Mouse (Mus musculus) testis, adult 2 months (tissue): ENCODE results near the gene Tmc1. TPM values are rescaled to one million over a fixed set of nuclear protein-coding genes. Genes with fewer than 3 reads are reported as not detected.

Experiments used
- H3K27ac ChIP-seq: fragments of 200-500 bp; 2 replicates; pipeline ENCODE4 v1.5.1; 2012; ENCODE audit warnings: low read depth, low read length; ENCODE audit not compliant: control insufficient read depth, insufficient read depth
- H3K27me3 ChIP-seq: fragments of 200-500 bp; 2 replicates; pipeline ENCODE4 v1.6.1; 2012; ENCODE audit warnings: mild to moderate bottlenecking, low read length, moderate library complexity; ENCODE audit not compliant: control insufficient read depth, insufficient read depth
- H3K36me3 ChIP-seq: fragments of 200-500 bp; 2 replicates; pipeline ENCODE4 v1.6.1; 2012; ENCODE audit warnings: mild to moderate bottlenecking, low read length; ENCODE audit not compliant: control insufficient read depth, insufficient read depth
- H3K4me1 ChIP-seq: fragments of 200-500 bp; 2 replicates; pipeline ENCODE4 v1.6.1; 2012; ENCODE audit warnings: low read length; ENCODE audit not compliant: control insufficient read depth, insufficient read depth
- H3K4me3 ChIP-seq: fragments of 200-500 bp; 2 replicates; pipeline ENCODE4 v1.5.1; 2012; ENCODE audit warnings: low read depth, mild to moderate bottlenecking, low read length, moderate library complexity, mixed read lengths; ENCODE audit not compliant: control insufficient read depth
- CTCF ChIP-seq: fragments of 200-500 bp; IDR thresholded peaks from 2 replicates; pipeline ENCODE4 v1.5.1; 2012; ENCODE audit warnings: low read depth, mild to moderate bottlenecking, inconsistent platforms, low read length, moderate library complexity; ENCODE audit not compliant: control insufficient read depth, insufficient read depth, insufficient replicate concordance
- POLR2A ChIP-seq: fragments of 200-500 bp; IDR thresholded peaks from 2 replicates; pipeline ENCODE4 v1.6.1; 2012; ENCODE audit warnings: low read depth, mild to moderate bottlenecking, inconsistent platforms, low read length, moderate library complexity; ENCODE audit not compliant: control insufficient read depth
- polyA plus RNA-seq: library from polyadenylated mRNA; depleted of rRNA; stranded (reverse); fragments of >200 nt; gene quantifications from 2 replicates; pipeline ENCODE4 v1.2.3, GENCODE M21; 2012; rRNA removed

Tmc1 gene
- polyA plus RNA-seq, result 7.2 and 8.2 TPM in 2 replicates

DNA sequence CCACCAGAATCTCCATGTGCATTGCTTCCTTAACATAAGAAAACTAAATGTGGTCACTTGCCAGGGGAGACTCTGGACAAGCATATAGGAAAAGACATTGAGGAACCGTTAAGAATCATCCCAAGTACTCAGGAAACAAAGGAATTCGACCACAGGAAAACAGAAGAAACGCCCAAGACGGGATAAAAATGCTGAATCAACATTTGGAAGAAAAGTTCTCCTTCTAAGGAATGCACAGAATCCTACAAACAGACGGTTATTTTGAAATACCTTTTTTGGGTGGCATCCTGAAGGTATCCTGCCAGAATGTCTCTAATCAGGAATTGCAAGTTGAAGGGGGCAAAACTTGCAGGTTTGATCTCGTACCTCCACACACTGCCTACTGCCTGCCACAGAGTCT is at the start of gene Tmc1:
TSS of gene Tmc1 (minus strand) at position 329 of the 400 bp plus-strand sequence.
- no peaks in the 10 kb centered on the region for H3K27me3 ChIP-seq
- no peaks in the 10 kb centered on the region for H3K4me1 ChIP-seq
- TF ChIP-seq POLR2A, result no peak
- TF ChIP-seq CTCF, result no peak
- no peaks in the 10 kb centered on the region for H3K36me3 ChIP-seq
- no peak within 1 kb of the TSS for H3K27ac ChIP-seq
- H3K4me3 ChIP-seq, result no peak within 1 kb of the TSS

DNA sequence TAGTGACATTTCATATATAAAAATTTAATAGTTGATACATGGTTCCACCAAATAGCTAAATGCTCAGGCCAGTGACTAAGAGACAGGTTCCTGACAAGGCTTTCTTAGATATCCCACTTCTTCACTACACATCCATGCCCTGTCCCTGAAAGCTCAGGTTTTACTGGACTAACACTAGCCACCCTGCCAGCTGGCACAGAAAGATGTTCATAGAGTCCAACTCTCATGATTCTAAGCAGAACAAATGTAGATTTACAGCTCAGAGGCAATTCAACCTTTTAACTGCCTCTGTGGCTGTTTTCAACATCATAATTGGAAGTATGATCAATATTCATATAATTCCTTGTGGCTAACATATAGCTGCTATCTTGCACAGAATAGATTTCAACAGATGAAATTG is 47.5 kb upstream of the Tmc1 start:
- H3K27me3 ChIP-seq, result no peaks in the 10 kb centered on the region
- H3K4me1 ChIP-seq, result no peaks in the 10 kb centered on the region
- no peak overlapping the region for H3K4me3 ChIP-seq
- no peak overlapping the region for H3K27ac ChIP-seq
- no peaks in the 10 kb centered on the region for H3K36me3 ChIP-seq
- TF ChIP-seq POLR2A (no peak), CTCF (no peak)

DNA sequence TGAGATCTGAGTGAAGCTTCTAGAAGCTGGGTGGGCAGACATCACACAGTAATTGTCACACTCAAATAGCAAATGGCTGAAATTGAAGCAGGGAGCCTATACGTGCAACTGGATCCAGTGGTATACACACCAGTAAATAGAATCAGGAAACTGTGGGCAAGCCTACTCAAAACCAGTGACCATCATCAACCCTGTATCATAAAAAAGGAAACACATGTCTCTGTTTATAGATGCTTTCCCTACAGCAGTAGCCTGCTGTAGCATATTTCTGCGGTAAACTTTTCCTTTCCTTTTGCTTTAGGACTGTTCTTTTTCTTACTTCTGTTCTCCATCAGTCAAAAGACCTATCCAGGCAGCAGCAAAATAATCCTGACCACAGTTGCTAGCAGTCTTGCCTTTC is 25.2 kb upstream of the Tmc1 start:
- Histone ChIP-seq H3K27ac (no peak overlapping the region), H3K4me3 (no peak overlapping the region), H3K4me1 (no peaks in the 10 kb centered on the region), H3K27me3 (no peaks in the 10 kb centered on the region), H3K36me3 (no peaks in the 10 kb centered on the region)
- no peak for TF ChIP-seq CTCF
- TF ChIP-seq POLR2A, result no peak

- H3K4me1 ChIP-seq, result no peaks in the 10 kb centered on the region
- H3K27me3 ChIP-seq, result no peaks in the 10 kb centered on the region
- H3K4me3 ChIP-seq, result no peak overlapping the region
- TF ChIP-seq CTCF (no peak), POLR2A (no peak)
- no peak overlapping the region for H3K27ac ChIP-seq
- H3K36me3 ChIP-seq, result no peaks in the 10 kb centered on the region
Measured at GRCm38 (mm10) chr19:20978148-20978547, 24.1 kb upstream of the Tmc1 start.

DNA sequence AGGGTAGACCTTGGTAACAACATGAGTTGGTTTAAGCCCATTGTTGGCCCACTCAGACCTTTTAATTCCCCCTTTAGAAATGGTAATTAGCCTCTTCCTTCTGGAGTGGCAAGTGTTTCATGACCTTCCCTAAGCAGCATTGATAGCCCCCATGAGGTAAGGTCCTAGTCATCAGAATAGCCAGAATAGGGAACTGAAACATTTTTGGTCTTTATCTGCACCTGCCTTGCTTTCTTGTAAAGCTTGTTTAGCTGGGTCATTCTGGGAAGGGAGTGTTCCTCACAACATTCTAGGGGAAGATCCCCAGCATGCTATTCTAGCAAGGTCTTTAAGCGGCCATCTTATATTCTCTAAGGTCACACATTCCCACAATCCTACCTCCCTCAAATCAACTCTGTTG is 17.9 kb upstream of the Tmc1 start:
- no peak for TF ChIP-seq POLR2A
- TF ChIP-seq CTCF, result no peak
- Histone ChIP-seq H3K36me3 (no peaks in the 10 kb centered on the region), H3K4me1 (no peaks in the 10 kb centered on the region), H3K27me3 (no peaks in the 10 kb centered on the region), H3K4me3 (no peak overlapping the region), H3K27ac (no peak overlapping the region)

DNA sequence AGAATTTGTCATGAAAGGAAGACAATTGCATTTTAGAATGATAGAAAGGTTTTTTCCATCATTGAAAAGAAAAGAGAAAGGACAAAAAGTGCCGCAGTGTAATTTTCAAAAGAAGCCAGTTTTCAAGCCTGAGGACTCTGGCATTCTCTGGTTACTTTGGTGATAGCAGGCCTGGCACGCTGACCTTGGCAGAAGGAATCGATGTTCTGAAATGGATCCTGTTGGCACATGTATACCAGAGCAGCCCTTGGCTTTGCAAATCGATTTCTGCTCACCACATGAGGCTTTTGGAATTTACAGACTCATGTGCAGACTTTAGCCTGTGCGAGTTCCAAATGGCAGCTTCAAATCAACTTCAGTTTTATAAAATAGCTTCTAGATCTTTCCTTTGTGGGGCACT is 813 bp upstream of the Tmc1 start:
- Histone ChIP-seq H3K4me1 (no peaks in the 10 kb centered on the region), H3K27me3 (no peaks in the 10 kb centered on the region), H3K36me3 (no peaks in the 10 kb centered on the region), H3K4me3 (no peak overlapping the region), H3K27ac (no peak overlapping the region)
- TF ChIP-seq POLR2A (no peak), CTCF (no peak)

- Histone ChIP-seq H3K4me1 (no peaks in the 10 kb centered on the region), H3K4me3 (no peak overlapping the region), H3K36me3 (no peaks in the 10 kb centered on the region), H3K27me3 (no peaks in the 10 kb centered on the region), H3K27ac (no peak overlapping the region)
- no peak for TF ChIP-seq POLR2A
- TF ChIP-seq CTCF, result no peak
Measured at GRCm38 (mm10) chr19:20944446-20944845, 9.6 kb downstream of the Tmc1 start.

- H3K36me3 ChIP-seq, result no peaks in the 10 kb centered on the region
- H3K27ac ChIP-seq, result no peak overlapping the region
- no peaks in the 10 kb centered on the region for H3K4me1 ChIP-seq
- H3K4me3 ChIP-seq, result no peak overlapping the region
- H3K27me3 ChIP-seq, result no peaks in the 10 kb centered on the region
- TF ChIP-seq POLR2A (no peak), CTCF (no peak)
Measured at GRCm38 (mm10) chr19:20924282-20924681, 29.7 kb downstream of the Tmc1 start.
